Mouse (Mus musculus): ENCODE data around the gene Cyp27a1.

Cyp27a1 gene

GRCm38 (mm10) chr1:74713099-74713858 is at the start of gene Cyp27a1:
Cyp27a1 (plus strand) TSS chr1:74713574.
- DNase-seq (ENCODE audit: low spot score), result peak; percentile 76

DNA sequence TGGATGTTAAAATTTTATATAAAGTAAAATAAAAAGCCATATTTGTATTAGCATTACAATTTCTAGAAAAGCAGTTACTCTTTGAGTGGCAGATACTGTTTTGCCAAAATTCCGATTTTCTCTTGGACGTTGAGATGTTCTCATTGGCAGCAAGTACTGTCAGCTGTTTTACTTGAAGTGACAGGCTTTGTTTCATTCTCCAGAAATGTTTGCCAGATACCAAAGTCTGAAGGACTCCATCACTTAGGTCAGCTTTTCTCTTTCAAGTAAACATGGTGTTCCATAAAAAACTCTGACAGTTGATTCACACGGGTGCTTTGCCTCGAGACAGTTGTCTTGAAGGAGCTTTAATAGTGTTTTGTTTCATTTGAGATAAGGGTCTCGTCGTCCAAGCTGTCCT is 48.2 kb upstream of the Cyp27a1 start:
- no peak for DNase-seq (ENCODE audit: low spot score)

GRCm38 (mm10) chr1:74668371-74668770 is 45.0 kb upstream of the Cyp27a1 start:
- no peak for DNase-seq (ENCODE audit: low spot score)

DNA sequence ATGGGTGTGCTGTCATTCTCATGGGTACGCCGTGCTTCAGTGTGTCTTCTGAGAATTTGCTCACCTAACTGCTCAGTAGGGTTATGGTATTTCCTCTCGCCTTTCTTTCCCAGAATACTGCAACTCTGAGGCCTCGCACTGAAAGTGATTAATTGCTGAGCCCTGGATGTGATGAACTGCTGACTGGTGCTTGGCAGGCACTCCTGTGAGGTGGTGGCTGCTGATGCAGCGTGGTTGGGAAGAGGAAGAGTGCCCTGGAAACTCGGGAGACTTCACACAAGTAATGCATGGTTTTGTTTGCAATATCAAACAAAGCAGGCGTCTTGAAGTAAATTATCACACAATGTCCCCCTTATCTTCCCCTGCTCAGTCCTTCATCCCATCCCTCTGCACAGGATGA is 40.6 kb upstream of the Cyp27a1 start:
- DNase-seq (ENCODE audit: low spot score), result no peak

DNA sequence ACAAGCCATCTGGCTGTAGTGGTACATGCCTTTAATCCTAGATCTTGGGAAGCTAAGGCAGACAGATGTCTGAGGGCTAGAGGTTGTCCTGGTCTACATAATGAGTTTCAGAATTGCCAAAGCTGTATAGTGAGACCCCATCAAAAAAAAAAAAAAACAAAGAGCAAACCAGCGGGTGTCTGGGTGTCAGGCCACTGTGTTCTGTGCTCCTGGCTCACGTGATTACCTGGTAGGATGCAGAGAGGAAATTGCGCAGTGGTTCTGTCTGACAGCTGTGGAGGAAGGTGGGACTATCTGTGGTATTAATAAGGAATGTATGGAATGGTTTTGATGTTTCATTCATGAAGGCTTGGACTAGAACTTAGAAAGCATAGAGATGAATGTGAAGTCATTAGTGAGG is 36.5 kb upstream of the Cyp27a1 start:
- DNase-seq (ENCODE audit: low spot score), result no peak

DNA sequence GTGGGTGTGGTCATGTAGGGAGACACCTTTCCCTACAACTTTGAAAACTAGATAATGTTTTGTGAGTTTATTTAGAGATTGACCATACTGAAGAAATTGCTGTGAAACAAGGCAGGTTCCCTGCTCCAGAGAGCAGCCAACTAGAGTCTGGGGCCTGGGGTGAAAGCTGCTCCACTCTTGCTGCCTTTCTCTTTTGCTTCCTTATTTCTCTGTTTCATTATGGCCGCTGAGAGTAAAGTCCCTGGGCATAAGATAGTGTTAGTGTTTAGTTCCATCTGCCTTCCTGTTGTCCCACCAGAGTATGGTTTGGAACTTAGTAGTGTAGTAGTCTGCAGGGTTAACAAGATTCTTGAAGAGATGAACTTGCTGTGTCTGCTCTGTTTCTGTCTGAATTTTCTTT is 35.5 kb upstream of the Cyp27a1 start:
- no peak for DNase-seq (ENCODE audit: low spot score)

DNA sequence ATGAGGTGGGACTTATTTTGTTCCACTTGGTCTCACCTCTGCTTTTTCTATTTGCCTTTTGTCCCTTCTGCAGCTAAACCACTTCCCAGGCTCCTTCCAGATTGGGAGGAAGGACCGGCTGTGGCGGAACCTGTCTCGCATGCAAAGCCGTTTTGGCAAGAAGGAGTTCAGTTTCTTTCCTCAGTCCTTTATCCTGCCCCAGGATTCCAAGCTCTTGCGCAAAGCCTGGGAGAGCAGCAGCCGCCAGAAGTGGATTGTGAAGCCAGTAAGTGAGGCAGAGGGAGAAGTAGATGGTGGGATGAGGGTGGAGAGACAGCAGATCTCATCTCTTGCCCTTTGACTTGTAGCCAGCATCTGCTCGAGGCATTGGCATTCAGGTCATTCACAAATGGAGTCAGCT is 26.2 kb upstream of the Cyp27a1 start:
- DNase-seq (ENCODE audit: low spot score), result no peak

DNA sequence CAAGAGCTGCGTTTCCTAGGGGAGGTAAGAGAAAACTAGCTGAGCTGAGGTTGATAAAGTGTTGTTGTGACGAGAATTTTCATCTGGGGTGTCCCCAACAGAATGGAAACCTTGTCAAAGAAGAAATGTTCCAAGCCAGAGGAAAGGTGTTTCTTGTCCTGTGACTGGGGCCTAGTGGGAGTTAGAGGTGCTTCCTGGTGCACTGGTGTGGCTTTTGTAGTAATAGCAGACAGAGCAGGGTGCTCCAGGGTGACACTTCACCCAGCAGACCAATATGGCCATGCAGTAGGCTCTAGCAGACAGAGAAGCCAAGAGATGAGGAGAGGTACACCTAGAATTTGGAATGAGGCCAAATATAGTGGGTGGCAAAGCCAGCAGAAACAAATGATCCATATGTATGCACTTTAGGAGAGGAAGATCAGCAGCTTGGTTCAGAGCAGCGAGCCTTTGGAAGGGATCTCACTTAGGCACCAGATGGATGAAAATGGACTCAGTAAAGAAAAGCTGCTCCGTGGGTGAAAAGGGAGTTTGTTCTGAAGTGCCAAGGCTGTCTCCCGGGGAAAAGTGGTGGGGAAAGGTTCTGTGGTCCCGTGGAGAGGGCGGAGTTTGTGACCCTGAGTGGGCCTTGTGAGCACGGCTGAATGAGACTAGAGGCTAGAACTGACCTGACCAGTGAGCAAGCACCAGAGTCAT is 19.3 kb upstream of the Cyp27a1 start:
- DNase-seq (ENCODE audit: low spot score), result no peak

DNA sequence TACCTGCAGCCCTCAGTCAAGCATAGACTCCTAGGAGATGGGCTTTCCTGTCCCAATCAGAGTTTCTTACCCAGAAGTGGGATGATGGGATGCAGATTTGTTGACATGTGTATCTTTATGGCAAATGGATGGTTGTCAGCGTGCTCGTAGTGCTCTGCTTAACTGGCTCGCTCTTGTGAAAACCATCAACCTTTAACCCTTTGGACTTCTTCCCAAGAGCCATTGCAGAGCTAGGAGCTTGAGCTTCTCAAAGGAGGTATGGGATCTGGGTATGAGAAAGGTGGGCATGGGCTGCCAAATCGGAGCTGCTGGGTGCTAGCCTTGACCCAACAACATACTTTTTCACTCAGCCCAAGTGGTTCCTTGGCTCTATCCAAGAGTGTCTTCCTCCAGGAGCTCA is 17.5 kb upstream of the Cyp27a1 start:
- no peak for DNase-seq (ENCODE audit: low spot score)

DNA sequence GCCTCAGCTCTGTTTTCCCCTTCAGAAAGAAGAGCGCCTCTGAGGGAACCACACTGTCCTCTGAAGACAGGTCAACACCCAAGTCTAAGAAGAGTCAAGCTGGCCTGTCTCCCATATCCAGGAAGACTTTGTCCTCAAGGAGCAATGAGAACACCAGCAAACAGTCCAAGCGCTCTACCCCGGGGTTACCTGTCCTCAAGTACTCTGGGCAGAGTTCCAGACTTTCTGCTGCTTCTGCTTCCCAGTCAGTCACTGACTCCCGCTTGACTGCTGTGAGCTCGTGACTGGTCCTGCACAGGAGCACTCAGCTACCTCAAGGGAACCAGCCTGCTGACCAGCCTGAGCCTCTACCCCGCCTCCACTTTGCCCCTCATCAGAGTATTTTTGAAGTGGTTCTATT is 16.0 kb upstream of the Cyp27a1 start:
- no peak for DNase-seq (ENCODE audit: low spot score)

GRCm38 (mm10) chr1:74698353-74698752 is 15.0 kb upstream of the Cyp27a1 start:
- DNase-seq (ENCODE audit: low spot score), result no peak

DNA sequence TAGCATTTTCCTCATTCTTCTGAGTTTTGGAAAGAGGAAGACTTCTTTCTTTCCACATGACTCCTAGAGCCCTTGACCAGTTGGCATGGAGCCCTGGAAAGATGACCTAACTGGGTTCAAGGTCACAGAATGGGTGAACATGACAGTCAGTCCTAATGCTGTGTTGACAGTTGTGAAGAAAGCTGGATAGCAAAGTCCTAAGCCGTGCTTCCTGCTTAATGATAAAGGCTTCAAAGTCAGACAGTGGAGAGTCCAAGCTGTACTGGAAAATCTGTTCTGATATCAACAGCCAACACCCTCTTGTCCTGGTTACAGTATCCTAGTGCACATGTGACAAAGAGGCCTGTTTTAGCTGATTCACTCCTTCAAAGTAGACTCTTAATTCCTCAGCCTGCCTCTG is 14.6 kb upstream of the Cyp27a1 start:
- peak; percentile 65 for DNase-seq (ENCODE audit: low spot score)

GRCm38 (mm10) chr1:74702142-74702553 is 11.2 kb upstream of the Cyp27a1 start:
- DNase-seq (ENCODE audit: low spot score), result no peak

DNA sequence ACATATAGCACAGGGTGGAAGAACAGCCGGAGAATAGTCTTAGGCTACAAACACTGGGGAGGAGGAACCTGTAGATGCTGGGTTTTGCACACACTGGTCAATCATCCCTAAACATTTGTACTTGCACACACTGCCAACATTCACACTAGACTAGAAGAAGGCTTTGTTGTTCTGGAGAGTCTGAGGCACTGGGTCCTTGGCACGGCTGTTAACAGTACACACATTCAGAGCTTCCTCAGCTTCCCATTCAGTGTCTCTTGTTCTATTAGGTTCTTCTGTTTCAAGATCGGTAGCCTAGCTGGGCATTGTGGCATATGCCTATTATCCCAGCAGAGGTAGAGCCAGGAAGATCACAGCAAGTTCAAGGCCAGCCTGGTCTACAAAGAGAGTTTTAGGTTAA is 9.2 kb upstream of the Cyp27a1 start:
- DNase-seq (ENCODE audit: low spot score), result no peak

DNA sequence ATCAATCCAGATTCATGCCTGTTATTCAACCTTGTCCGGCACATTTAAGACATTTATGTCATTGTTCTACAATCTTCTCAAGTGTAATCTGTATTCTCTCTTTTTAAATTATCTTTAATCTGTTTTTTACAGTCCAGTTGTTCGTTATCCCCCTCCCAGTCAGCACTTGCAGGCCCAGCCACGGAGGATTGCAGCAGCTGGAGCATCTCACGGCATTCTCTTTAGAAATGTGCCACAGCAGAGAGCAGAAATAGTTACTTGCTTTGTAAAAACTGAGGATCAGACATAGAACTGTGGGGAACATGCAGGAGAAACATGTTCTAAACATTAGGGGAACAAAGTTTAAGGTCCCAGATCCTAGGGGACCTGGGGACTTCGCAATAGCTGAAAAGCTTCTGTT is 8.4 kb upstream of the Cyp27a1 start:
- no peak for DNase-seq (ENCODE audit: low spot score)

DNA sequence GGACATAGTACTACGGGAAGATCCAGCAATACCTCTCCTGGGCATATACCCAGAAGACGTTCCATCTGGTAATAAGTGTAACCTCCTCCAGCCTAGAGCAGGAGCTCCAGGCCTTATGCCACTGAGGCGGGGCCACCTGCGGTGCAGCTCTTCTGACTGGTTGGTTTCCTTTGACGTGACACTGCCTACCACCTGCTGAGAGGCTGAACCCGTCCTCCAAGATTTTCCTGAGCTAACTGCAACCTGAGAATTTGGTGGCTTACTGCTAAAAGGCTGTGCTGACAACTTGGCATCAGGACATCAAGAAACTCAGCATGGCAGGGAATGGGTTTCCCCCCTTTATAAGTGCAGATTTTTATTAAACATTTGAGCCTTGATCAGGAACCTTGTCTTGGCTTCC is 3.8 kb upstream of the Cyp27a1 start:
- DNase-seq (ENCODE audit: low spot score), result no peak

DNA sequence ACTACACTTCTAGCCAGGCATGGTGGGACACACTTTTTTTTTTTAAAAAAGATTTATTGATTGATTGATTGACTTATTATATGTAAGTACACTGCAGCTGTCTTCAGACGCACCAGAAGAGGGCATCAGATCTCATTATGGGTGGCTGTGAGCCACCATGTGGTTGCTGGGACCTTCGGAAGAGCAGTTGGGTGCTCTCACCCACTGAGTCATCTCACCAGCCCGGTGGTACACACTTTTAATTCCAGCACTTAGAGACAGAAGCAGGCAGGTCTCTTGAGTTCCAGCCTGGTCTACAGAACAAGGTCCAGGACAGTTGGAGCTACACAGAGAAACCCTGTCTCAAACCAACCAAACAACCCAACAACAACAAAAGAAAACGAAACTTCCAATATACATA is 1.3 kb upstream of the Cyp27a1 start:
- no peak for DNase-seq (ENCODE audit: low spot score)

GRCm38 (mm10) chr1:74712461-74713098 is 794 bp upstream of the Cyp27a1 start:
- DNase-seq (ENCODE audit: low spot score), result no peak

DNA sequence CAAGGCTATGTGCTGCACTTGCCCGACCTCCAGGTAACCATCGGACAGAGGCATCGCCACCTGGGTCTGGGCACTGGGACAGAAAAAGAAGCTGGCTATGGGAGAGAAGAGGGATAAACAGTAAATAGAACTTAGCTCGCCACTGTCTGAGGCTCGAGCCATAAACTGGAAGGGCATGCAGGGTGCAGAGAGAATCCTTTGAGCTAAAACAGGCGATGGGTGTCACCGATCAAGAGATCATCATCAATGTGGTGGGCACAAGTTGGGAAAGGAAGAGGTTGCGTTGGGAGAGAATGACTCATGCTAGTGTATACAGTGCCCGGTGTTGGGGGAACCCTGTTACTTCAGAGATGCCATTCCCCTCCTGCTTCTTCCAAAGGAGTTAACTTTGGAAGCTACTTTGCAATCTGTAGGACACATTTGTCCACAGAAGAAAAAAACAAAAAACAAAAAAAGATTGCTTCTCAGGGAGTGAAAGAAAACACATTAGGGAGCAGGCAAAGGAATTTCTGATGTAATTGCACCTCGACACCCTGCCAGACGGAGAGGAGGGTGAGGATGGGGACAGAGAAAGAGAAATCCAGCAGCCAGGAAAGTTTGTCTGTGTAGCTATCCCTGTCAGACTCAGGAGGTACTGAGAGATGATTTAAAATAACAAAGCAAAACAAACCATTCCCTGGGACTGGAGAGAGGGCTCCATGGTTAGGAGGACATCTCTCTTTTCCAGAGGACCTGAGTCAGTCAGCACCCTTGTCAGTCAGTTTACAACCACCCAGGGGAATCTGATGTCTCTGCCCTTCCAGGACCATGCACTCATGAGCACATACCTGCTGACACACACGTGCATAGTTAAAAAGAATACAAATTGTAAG is 721 bp downstream of the Cyp27a1 start:
- DNase-seq (ENCODE audit: low spot score), result no peak

GRCm38 (mm10) chr1:74714967-74715366 is 1.6 kb downstream of the Cyp27a1 start:
- no peak for DNase-seq (ENCODE audit: low spot score)

GRCm38 (mm10) chr1:74715468-74715867 is 2.1 kb downstream of the Cyp27a1 start:
- DNase-seq (ENCODE audit: low spot score), result no peak

DNA sequence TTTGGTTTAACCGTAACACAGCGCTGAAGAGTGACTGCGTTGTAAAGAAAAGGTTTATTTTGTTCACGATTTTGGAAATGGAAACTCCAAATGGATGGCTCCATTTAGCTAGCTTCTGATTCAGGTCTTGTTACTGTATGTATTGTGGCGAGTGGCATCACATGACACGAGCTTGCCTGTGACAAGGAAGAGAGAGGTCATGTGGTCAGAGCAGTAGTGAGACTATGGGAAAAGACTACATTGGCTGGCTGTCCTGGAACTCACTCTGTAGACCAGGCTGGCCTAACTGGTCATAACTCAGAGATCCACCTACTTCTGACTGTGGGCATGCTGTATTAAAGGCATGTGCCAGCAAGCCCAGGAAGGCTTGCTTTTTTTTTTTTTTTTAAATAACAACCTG is 2.5 kb downstream of the Cyp27a1 start:
- DNase-seq (ENCODE audit: low spot score), result no peak
